Mouse (Mus musculus) layer of hippocampus, postnatal 25 days (tissue): ENCODE measurements around the gene Gm18596. TPM values are rescaled to one million over a fixed set of nuclear protein-coding genes. Genes with fewer than 3 reads are reported as not detected.
"Not testable (repeated sequence)": the region's sequence is repeated elsewhere in the genome, so short reads cannot be mapped to it uniquely, and the experiment has no call there.

Experiments
- DNase-seq, 2 experiments: peaks; one replicate each; pipeline ENCODE4 v3.0.0; 2022; ENCODE audit warnings: mixed read lengths in 2 of 2, low spot score in 1 of 2; ENCODE audit errors: extremely low spot score in 1 of 2
- total RNA-seq, 2 experiments: library from RNA; stranded (reverse); gene quantifications; 2 replicates each; pipeline ENCODE4 v1.2.3; 2021

Gm18596 gene
- total RNA-seq, 2 experiments from 2014 or later = not detected

DNA sequence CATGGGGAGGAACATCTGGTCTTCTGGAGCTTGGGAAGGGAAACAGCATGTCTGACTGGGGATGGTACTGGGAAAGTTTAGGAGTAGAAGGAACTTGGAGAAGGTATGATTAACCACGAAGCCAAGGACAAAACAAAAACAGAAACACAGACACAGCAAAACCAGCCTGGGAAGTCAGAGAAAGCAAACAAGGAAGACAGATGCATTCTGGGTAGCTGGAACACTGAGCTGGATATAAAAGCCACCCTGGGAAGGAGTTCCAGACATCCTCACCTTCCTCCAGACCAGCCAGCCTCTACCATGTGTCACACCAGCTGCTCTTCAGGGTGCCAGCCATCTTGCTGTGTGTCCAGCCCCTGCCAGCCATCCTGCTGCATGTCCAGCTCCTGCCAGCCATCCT, 26.9 kb downstream of the Gm18596 start, which contains the start of gene Gm10142:
Gene Gm10142 (plus strand): TSS at position 301 of the 400 bp plus-strand sequence.
- no peak for DNase-seq

DNA sequence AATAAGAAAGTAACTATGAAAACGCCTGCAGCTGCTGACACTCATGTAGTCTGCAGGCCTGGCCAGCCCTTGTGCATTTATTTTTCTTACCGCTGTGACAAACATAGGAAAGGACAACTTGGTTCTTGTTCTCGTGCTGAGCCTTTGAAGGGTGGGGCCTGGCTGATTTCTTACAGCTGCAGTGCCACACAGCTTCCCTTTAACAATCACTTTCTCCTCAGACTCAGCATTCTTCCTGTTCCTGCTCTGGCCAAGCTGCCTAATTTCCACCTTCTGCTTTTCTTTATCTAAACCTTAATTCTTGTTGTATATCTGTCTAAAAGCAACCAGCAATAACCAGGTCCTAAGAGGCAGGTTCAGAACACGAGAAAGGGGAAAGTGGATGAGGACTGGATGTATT, 28.7 kb downstream of the Gm18596 start:
- no peak for DNase-seq

DNA sequence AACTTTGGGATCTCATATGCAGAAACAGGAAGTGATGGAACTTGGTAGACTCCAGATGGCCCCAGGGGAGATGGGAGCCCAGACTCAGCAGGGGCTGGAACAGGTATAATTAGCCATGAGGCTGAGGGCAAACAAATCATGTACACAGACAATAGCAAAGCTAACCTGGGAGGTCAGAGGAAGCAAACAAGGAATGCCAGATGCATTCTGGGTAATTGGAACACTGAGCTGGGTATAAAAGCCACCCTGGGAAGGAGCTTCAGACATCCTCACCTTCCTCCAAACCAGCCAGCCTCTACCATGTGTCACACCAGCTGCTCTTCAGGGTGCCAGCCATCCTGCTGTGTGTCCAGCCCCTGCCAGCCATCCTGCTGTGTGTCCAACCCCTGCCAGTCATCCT, 31.3 kb downstream of the Gm18596 start, which contains the start of gene Gm10024:
Gene Gm10024 (plus strand): TSS at position 301 of the 400 bp plus-strand sequence.
- DNase-seq = not testable (repeated sequence)

DNA sequence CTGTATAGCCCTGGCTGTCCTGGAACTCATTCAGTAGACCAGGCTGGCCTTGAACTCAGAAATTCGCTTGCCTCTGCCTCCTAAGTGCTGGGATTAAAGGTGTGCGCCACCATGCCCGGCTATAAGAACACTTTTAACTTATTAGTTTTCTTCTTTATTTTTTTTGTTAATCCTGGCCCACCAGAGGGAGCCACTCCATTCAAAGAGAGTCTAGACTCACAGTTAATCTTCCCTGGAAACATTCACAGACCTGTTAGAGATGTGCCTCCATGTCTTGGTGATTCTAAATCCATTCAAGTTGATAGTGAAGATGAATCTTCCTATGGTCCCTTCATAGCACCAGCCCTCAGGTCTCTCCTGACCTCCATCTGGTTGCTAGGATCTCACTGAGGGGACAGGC, 32.6 kb downstream of the Gm18596 start:
- peak in 1 of 2 experiments; percentile 29 for DNase-seq

DNA sequence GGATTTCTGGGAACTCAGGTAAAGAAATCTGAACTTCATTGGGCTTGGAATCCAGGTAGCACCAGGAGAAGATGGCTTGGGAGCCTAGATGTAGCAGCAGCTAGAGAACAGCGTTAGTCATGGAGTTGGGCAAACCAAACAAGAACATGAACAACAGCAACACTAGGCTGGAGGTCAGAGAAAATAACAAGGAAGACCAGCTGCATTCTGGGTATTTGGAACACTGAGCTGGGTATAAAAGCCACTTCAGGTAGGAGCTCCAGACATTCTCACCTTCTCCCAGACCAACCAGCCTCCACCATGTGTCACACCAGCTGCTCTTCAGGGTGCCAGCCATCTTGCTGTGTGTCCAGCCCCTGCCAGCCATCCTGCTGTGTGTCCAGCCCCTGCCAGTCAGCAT, 36.1 kb downstream of the Gm18596 start, which contains the start of gene Gm10272:
Gene Gm10272 (plus strand): TSS at position 301 of the 400 bp plus-strand sequence.
- no peak for DNase-seq

DNA sequence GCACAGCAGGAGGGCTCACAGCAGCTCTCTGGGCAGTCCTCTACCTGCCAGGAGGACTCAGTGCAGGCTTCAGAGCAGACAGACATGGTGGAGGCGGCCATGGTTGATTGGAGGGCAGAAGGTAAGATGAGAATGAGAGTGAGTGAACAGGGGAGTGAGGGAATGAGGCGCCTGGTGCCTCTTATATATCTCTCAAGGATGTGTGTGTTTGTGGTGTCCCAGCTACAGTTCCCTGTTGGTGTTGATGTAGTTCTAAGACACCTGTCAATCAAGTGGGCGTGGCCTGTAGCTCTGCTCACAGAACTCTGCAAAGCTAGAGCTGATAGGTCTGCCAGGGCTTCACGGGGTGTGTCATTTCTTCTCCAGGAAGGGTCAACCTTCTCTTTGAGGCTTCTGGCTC, 45.3 kb downstream of the Gm18596 start, which contains the start of gene Gm9508:
Gene Gm9508 (minus strand): TSS at position 101 of the 400 bp plus-strand sequence.
- no peak for DNase-seq

Other genes starting within 250 kb of the Gm18596 start
- 10 to 100 TPM; 32.8 to 33.1 TPM for gene Fam207a, start 226.9 kb downstream of the Gm18596 start, total RNA-seq
- 1 to 10 TPM; 3.4 to 4.1 TPM for gene Itgb2, start 212.4 kb downstream of the Gm18596 start, total RNA-seq
- 10 to 100 TPM; 68.2 to 69.4 TPM for gene Pttg1ip, start 160.9 kb downstream of the Gm18596 start, total RNA-seq
- gene Sumo3, start 136.5 kb downstream of the Gm18596 start, total RNA-seq = 100 to 1,000 TPM; 116 to 128 TPM
- 10 to 100 TPM; 29.0 to 29.8 TPM for gene Gm49325, start 136.4 kb downstream of the Gm18596 start, total RNA-seq
- 10 to 100 TPM; 69.8 to 88.4 TPM for gene Ube2g2, start 120.4 kb downstream of the Gm18596 start, total RNA-seq
- gene Tspear, start 56.1 kb downstream of the Gm18596 start, total RNA-seq = not detected
- not detected for gene Gm19402, start 51.9 kb downstream of the Gm18596 start, total RNA-seq
- gene Gm9508, start 45.4 kb downstream of the Gm18596 start, total RNA-seq = not detected
- gene Gm10272, start 36.0 kb downstream of the Gm18596 start, total RNA-seq = not detected
- not detected for gene Gm10024, start 31.2 kb downstream of the Gm18596 start, total RNA-seq
- gene Gm10142, start 26.8 kb downstream of the Gm18596 start, total RNA-seq = not detected
- not detected for gene Krtap12-1, start 22.0 kb downstream of the Gm18596 start, total RNA-seq
- not detected for gene Gm10100, start 16.2 kb downstream of the Gm18596 start, total RNA-seq
- not detected for gene Gm9736, start 8.7 kb upstream of the Gm18596 start, total RNA-seq
- not detected for gene Gm3233, start 17.0 kb upstream of the Gm18596 start, total RNA-seq
- gene Gm3238, start 28.7 kb upstream of the Gm18596 start, total RNA-seq = not detected
- not detected for gene Gm7138, start 34.3 kb upstream of the Gm18596 start, total RNA-seq
- gene Gm3250, start 39.9 kb upstream of the Gm18596 start, total RNA-seq = not detected
- not detected for gene Gm7137, start 45.6 kb upstream of the Gm18596 start, total RNA-seq
- not detected for gene Gm9639, start 52.4 kb upstream of the Gm18596 start, total RNA-seq
- not detected for gene Gm19668, start 56.5 kb upstream of the Gm18596 start, total RNA-seq
- gene Gm9507, start 69.2 kb upstream of the Gm18596 start, total RNA-seq = not detected
- not detected for gene Gm2696, start 72.0 kb upstream of the Gm18596 start, total RNA-seq
- not detected for gene Krtap10-4, start 84.5 kb upstream of the Gm18596 start, total RNA-seq
- not detected for gene Krtap10-10, start 93.3 kb upstream of the Gm18596 start, total RNA-seq
- not detected for gene Gm36176, start 104.2 kb upstream of the Gm18596 start, total RNA-seq
- gene Gm10318, start 110.2 kb upstream of the Gm18596 start, total RNA-seq = not detected
- not detected for gene Gm3285, start 119.3 kb upstream of the Gm18596 start, total RNA-seq
- 1 to 10 TPM; 5.0 to 5.2 TPM for gene Lrrc3, start 159.9 kb upstream of the Gm18596 start, total RNA-seq
- 10 to 100 TPM; 33.2 to 40.4 TPM for gene Trpm2, start 227.9 kb upstream of the Gm18596 start, total RNA-seq
- gene 1810043G02Rik, start 235.9 kb upstream of the Gm18596 start, total RNA-seq = 10 to 100 TPM; 31.3 to 39.8 TPM